Mouse (Mus musculus) MEL (cell line): ENCODE measurements around the gene Uevld.
A peak's percentile ranks its signal among the peaks of the same experiment; 100 is the strongest.

ENCODE experiments used
- CTCF ChIP-seq, 3 experiments: IDR thresholded peaks in 2 of 3; conservative IDR thresholded peaks in 1 of 3; 2 replicates each; pipeline ENCODE4 v1.5.1; 2011 to 2012; ENCODE audit warnings: low read length in 3 of 3, low read depth in 2 of 3, mild to moderate bottlenecking in 2 of 3, improper control_type of control experiment in 1 of 3, inconsistent platforms in 1 of 3, mixed read lengths in 1 of 3, moderate library complexity in 1 of 3; ENCODE audit not compliant: control insufficient read depth in 1 of 3, insufficient read depth in 1 of 3, poor library complexity in 1 of 3, severe bottlenecking in 1 of 3
- MAFK ChIP-seq: IDR thresholded peaks from 2 replicates; pipeline ENCODE4 v1.6.1; 2011; ENCODE audit warnings: low read depth, mild to moderate bottlenecking, low read length, improper control_type of control experiment, borderline replicate concordance
- POLR2A ChIP-seq, 2 experiments: IDR thresholded peaks; 2 replicates each; pipeline ENCODE4 v1.6.1; 2011 to 2012; ENCODE audit warnings: low read length in 2 of 2, mild to moderate bottlenecking in 2 of 2, control low read depth in 1 of 2, improper control_type of control experiment in 1 of 2, low read depth in 1 of 2, moderate library complexity in 1 of 2; ENCODE audit not compliant: control insufficient read depth in 1 of 2, insufficient read depth in 1 of 2, poor library complexity in 1 of 2
- TAL1 ChIP-seq: IDR thresholded peaks from 2 replicates; pipeline ENCODE4 v1.6.1; 2012; ENCODE audit warnings: mild to moderate bottlenecking, inconsistent platforms, low read length, moderate library complexity, mixed read lengths
- ZC3H11A ChIP-seq: IDR thresholded peaks from 2 replicates; pipeline ENCODE4 v1.6.1; 2012; ENCODE audit warnings: low read depth, mild to moderate bottlenecking, inconsistent platforms, low read length, improper control_type of control experiment
- ZNF384 ChIP-seq: IDR thresholded peaks from 2 replicates; pipeline ENCODE4 v1.6.1; 2012; ENCODE audit warnings: low read depth, mild to moderate bottlenecking, inconsistent platforms, low read length, improper control_type of control experiment

GRCm38 (mm10) chr7:46883304-46883703 lies 75.0 kb downstream of the Uevld start:
- TF ChIP-seq CTCF (IDR thresholded peaks at IDR 0.05 in 2 of 3, conservative IDR thresholded peaks at IDR 0.05 in 1 of 3; ENCODE audit: control insufficient read depth in 1 of 3, insufficient read depth in 1 of 3, low read depth in 2 of 3, low read length in 3 of 3, poor library complexity in 1 of 3, severe bottlenecking in 1 of 3) (no peak), ZC3H11A (no peak), MAFK (no peak; the same call in 1 of the 2 replicates), POLR2A (IDR thresholded peaks at IDR 0.05; ENCODE audit: control insufficient read depth in 1 of 2, insufficient read depth in 1 of 2, low read depth in 1 of 2, low read length in 2 of 2, poor library complexity in 1 of 2) (no peak), TAL1 (peak; percentile 76), ZNF384 (0 out of 2 replicates have a peak, but pooled peaks have one; percentile 6)
